Mouse (Mus musculus): ENCODE results near the gene Adamts15.

Gene Adamts15

GRCm38 (mm10) chr9:30921261-30922103 lies 770 bp downstream of the Adamts15 start:
- ATAC-seq (ENCODE audit: low TSS enrichment): no peak

- 0 out of 2 replicates have a peak, but pooled peaks have one; percentile 21 for ATAC-seq (ENCODE audit: low TSS enrichment)
Observed at GRCm38 (mm10) chr9:30920736-30921135, 1.5 kb downstream of the Adamts15 start.

GRCm38 (mm10) chr9:30919686-30920085 lies 2.6 kb downstream of the Adamts15 start:
- ATAC-seq (ENCODE audit: low TSS enrichment): no peak

DNA sequence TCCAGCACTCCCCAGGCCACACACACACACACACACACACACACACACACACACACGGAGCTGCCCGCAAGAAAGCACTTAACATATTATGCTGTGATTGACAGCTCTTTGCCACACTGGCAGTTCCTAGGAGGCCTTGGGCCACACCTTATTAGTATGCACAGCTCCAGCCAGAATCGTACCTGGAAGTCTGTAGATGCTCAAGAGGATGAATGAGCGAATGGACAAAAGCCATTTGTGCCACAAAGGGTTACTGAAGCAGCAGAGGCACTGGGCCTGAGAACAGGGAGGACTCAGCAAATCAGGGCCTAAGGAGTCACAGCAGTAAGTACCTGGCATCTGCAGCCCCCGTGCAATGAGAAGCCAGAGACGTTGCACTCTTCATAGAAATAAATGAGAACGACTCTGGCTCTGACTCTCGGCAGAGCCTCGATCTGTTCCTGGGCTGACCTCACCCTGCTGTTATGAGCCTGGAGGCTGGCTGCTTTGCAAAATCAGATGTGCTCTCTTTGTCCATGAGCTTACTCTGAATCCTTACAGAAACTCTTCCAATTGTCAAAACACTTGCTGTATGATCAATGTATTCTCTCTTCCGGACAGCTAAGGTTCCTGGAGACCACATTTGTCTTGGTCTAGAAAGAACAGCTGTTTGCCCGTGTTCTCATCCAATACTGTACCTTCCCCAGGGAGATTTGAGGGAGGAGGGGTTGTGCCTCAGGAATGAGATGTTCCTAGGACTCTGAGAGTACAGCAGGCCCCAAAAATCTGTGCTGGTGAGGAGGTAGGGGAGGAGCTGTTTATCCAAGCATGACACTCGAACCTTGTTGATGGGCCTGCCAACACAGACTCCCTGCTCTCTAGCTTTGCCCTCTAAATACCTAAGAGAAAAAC lies 3.5 kb downstream of the Adamts15 start:
- ATAC-seq (ENCODE audit: low TSS enrichment): no peak

DNA sequence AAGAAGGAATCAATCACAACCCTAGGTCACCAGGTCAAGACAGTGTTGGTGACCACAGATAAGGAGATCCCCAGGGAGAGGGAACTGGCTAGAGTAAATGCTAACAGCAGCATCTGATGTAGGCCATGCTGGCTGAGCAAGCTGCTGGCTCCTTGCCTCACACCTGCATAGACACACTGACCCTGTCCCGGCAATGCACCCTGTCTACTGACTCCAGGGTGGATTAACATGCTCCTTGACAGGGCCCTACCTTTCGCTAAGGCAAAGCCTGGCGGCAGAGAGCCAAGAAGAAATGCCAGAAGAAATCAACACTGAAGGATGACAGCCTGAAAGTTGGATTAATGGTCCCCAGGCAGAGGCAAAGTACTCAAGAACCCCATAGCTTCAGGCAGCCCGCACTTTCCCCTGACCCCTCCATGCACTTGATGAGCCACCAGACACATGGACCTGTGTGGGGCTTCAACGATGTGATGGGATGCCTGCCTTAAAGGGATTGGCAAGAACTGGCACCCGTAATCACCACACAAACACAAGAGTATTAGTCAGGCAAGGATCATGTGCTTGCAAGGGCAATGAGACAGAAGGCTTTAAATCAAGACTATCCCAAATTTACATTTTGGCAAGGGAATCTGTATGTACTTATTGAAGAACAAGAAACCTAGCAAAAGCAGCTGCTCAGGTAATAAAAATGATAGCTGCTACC lies 5.8 kb downstream of the Adamts15 start:
- ATAC-seq (ENCODE audit: low TSS enrichment): no peak

DNA sequence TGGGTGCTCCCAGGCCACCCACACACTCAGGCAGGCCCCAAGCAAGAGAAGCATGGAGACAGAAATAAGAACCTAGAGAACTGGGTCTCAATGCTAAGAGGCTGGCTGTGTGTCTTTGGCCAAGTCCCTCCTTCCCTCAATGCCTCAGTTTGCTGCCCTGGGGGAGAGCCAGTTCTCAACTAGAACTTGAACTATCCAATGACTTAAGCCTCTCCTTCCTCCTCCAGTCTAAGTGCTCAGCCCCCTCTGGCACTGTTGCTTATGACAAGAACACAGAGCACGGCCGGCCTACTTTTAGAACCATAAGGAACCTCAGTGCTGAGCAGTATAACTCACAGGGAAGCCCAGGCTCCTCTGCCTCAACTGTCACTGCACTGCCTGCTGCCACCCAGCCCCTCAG lies 8.0 kb downstream of the Adamts15 start:
- ATAC-seq (ENCODE audit: low TSS enrichment): no peak

GRCm38 (mm10) chr9:30913429-30913828 lies 8.8 kb downstream of the Adamts15 start:
- ATAC-seq (ENCODE audit: low TSS enrichment): no peak

DNA sequence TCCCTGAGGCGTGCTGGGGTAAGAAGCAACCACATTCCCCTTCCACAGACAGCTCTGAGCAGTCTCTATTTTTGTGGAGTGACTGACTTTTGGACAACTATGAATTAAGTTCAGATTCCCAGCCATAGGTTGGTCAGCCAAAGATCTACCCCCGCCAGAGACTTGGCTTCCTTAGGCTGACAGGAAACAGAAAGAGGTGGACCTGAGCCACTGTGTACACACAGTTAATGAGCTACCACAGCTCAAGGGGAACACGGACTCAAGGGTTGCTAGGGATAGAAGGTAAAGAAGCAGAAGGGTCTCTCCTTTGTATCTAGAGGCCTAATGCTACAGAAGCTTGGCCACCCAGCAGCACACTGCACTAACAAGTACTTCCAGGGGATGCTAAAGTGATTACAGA lies 10.1 kb downstream of the Adamts15 start:
- no peak for ATAC-seq (ENCODE audit: low TSS enrichment)

DNA sequence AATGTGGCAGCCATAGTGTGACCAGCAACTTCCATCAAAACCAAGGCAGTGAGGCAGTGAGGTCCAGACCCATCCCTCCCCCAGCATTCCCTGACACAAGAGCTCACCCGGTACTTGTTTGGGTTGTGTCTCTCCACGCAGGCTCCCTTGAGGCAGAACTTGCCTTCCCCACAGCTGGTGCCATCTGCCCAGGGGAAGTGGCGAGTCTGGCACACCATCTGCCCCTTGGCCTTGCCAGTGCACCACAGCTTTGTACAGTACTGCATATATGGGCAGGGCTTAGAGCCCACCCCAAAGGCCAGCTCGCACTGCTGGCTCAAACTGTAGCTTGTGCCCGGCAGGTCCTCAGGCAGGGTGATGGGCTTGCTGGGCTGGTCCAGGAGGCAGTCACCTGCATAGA lies 11.8 kb downstream of the Adamts15 start:
- no peak for ATAC-seq (ENCODE audit: low TSS enrichment)

DNA sequence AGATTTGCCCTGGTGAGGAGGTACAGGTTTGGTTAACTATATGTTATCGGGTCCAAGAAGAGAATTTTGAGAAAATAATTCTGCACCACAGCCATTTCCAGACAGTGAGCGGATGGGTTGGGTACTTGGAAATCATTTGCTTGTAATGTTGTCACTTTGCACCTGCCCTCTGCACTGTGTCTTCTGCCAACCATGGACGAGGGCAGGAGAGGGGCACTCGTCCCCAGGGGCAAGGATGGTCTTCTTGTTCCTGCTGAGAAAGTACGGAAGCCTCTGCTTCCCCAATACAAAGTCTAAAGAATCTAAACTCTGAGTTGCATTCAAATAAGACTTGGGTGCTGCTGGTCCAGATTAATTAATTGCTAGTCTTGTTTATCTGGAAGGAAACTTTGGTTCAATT lies 13.3 kb downstream of the Adamts15 start:
- no peak for ATAC-seq (ENCODE audit: low TSS enrichment)

DNA sequence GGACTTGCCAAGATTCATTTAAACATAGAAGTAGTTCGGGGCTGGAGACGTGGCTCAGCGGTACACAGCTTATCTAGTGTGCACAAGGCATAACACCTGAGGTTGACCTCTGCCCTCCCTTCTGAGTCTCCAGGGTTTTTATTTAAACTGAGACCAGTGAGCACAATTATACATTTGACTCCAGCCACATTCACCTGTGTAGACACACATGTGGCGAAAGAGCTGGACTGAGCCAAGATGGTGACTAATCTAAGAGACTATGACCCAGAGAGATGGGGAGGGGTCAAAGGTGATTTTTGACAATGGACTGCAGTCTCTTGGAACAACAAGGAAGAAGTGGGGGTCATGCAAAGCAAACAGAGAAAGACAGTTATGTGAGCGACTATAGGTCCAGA lies 14.0 kb downstream of the Adamts15 start:
- ATAC-seq (ENCODE audit: low TSS enrichment): no peak

DNA sequence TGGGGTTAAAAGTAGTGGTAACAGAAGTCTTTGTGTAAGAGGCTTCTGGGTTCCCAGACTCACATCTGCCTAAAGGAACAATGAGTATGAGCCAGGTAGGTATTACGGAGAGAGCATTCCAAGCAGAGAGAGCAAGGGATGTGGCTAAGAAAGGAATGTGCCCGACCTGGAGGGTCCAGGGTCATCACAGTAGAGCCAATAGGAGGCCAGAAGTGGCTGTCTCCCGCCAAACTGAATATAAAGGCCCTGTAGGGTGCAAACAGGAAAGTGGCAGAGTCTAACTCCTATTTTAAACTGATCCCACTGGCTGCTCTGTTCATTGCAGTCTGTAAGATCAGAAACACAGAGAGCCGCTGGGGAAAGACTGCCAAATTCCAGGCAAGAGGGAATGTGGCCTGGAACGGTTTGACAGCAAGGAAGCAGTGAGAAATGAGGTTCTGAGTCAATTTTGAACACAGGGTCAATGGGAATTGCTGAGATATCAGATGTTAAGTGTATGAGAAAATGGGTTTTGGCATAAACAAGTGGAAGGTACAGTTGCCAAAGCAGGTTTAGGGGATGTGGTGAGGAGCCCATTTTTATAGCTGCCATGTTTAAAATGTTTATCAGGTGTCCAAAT lies 14.5 kb downstream of the Adamts15 start:
- ATAC-seq (ENCODE audit: low TSS enrichment): no peak

- ATAC-seq (ENCODE audit: low TSS enrichment): no peak
Observed at GRCm38 (mm10) chr9:30906426-30906825, 15.8 kb downstream of the Adamts15 start.

GRCm38 (mm10) chr9:30905861-30906260 lies 16.4 kb downstream of the Adamts15 start:
- no peak for ATAC-seq (ENCODE audit: low TSS enrichment)

- ATAC-seq (ENCODE audit: low TSS enrichment): no peak
Observed at GRCm38 (mm10) chr9:30903266-30903665, 19.0 kb downstream of the Adamts15 start.

DNA sequence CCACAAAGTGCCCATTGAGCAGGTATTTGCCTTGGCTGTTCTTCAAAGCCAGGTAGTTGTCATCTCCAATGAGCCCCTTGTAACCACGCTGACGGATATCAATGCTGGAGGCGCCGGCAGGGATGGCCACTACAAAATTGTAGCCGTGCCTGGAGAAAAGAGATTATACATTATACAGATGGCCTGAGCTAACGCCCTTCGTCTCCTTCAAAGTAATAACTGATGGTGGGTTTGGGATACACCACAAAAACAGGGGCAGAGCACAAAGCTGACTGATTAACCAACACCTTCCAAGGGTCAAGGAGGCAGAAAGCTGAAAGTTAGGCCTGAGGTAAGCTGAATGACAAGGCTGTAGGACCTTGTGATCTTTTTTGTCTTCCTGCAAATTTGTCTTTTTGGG lies 19.6 kb downstream of the Adamts15 start:
- no peak for ATAC-seq (ENCODE audit: low TSS enrichment)

GRCm38 (mm10) chr9:30902152-30902551 lies 20.1 kb downstream of the Adamts15 start:
- ATAC-seq (ENCODE audit: low TSS enrichment): no peak

DNA sequence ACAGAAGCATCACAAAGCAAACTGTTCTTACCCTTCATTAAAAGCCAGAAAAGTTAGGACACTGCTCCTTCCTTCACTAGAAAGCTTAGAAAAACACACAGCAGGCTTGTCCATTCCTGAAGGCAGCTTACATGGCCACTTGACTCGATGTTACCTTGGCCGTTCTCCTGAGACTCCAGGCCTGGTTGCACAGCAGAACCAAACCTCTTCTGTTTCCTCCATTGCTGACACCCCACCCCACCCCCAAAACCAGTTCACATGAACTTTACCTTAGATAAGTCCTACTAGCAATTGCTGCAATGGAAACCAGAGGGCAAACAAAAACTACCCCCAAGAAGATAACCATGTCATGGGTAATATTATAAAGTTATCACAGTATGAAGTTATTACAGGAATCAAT lies 25.1 kb downstream of the Adamts15 start:
- ATAC-seq (ENCODE audit: low TSS enrichment): no peak

GRCm38 (mm10) chr9:30896752-30897151 lies 25.5 kb downstream of the Adamts15 start:
- no peak for ATAC-seq (ENCODE audit: low TSS enrichment)

DNA sequence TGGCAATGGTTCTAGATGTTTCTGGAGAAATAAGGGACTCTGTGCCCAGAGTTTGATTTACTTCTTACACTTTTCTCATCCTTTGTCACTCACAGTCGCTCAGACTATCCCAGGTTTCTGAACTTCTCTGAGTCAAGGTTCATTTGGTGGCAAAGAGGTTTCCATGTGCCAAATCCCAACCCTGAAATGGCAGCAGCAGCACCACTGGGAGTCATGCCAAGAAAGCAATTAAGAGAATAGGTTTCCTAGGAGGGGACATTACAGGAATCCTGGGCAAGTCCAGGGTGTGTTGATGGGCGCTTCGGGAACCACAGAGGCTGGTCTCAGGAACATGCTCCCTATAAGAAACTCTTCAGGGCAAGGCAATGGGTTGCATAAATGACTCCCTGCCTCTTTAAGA lies 26.6 kb downstream of the Adamts15 start:
- no peak for ATAC-seq (ENCODE audit: low TSS enrichment)

GRCm38 (mm10) chr9:30886276-30886675 lies 36.0 kb downstream of the Adamts15 start:
- no peak for ATAC-seq (ENCODE audit: low TSS enrichment)

DNA sequence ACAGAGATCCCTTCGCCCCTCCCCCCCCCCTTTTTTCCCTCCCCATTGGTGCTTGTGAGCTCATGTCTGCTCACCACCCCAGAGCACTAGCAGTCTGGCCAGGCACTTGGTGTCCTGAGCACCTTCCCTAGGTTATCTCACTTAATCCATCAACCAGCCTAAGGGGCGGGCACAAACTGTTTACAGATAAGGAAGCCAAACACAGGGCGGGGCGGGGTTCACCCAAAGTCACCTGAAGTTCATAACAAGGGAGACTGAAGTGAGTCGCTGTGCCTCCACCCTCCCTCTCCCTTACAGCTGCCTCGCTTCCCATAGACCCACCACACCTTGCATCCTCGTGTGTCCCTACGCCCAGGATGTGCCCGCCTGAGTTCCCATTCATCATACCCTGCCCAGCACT lies 41.7 kb downstream of the Adamts15 start:
- ATAC-seq (ENCODE audit: low TSS enrichment): no peak
